Mouse (Mus musculus) embryonic fibroblast, embryonic 13.5 days (primary cell): Measurements from ENCODE around the gene Gm16429. TPM values are rescaled to one million over a fixed set of nuclear protein-coding genes. Genes with fewer than 3 reads are reported as not detected.
"Not testable (repeated sequence)": the region's sequence is repeated elsewhere in the genome, so short reads cannot be mapped to it uniquely, and the experiment has no call there.

Experiments used
- H3K27ac ChIP-seq: 2 replicates; pipeline ENCODE4 v1.5.1; 2012; ENCODE audit warnings: low read length, control low read depth, inconsistent platforms; ENCODE audit not compliant: insufficient read depth
- H3K4me1 ChIP-seq: 2 replicates; pipeline ENCODE4 v1.6.1; 2011; ENCODE audit warnings: low read length; ENCODE audit not compliant: control insufficient read depth, insufficient read depth
- H3K4me3 ChIP-seq: 2 replicates; pipeline ENCODE4 v1.5.1; 2011; ENCODE audit warnings: mild to moderate bottlenecking, control low read depth, low read length; ENCODE audit not compliant: insufficient read depth
- polyA plus RNA-seq: library from polyadenylated mRNA; stranded (reverse); fragments of >200 nt; gene quantifications from 2 replicates; pipeline ENCODE4 v1.2.4, GENCODE M21; 2011; ENCODE audit warnings: low read depth; ENCODE audit not compliant: missing spikeins, insufficient read length

Gm16429 gene
- not detected in 2 replicates for polyA plus RNA-seq

DNA sequence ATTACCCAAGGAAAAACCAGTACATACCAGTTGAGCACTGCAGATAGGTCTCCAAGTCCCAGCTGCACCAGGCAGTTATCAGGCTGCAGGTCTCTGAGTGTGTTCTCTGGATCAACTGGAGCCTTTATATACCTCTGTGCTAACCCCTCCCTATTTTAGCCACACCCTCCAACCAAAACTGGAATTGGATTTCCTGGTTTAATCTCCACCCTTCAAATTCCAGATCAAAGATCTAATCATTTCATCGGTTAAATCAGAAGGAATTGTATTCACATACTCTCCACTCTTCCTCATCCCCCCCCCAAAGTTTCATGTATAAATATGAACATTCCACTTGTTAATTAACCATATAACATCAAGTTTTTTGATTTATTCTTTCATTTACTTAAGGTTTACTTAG is at the start of gene Gm16429:
Gene Gm16429, minus strand, starts transcription at position 101 of the 400 bp plus-strand sequence.
- H3K27ac ChIP-seq, H3K4me1 ChIP-seq, H3K4me3 ChIP-seq: not testable (repeated sequence)

Other genes starting within 250 kb of the Gm16429 start
- not detected in 2 replicates for gene Gm7792, start 85.3 kb downstream of the Gm16429 start, polyA plus RNA-seq
- gene BC061212, start 141.5 kb upstream of the Gm16429 start, polyA plus RNA-seq: not detected in 2 replicates
- gene Gm6351, start 147.3 kb upstream of the Gm16429 start, polyA plus RNA-seq: not detected in 2 replicates